Mouse (Mus musculus) right cerebral cortex, adult 2 months (tissue): ENCODE measurements around the gene Olfr433.
"Not testable (repeated sequence)": the region's sequence is repeated elsewhere in the genome, so short reads cannot be mapped to it uniquely, and the experiment has no call there.

Experiments used
- DNase-seq, 2 experiments: peaks; one replicate each; pipeline ENCODE4 v3.0.0; 2021 to 2022; ENCODE audit warnings: low spot score in 2 of 2

Olfr433 gene

DNA sequence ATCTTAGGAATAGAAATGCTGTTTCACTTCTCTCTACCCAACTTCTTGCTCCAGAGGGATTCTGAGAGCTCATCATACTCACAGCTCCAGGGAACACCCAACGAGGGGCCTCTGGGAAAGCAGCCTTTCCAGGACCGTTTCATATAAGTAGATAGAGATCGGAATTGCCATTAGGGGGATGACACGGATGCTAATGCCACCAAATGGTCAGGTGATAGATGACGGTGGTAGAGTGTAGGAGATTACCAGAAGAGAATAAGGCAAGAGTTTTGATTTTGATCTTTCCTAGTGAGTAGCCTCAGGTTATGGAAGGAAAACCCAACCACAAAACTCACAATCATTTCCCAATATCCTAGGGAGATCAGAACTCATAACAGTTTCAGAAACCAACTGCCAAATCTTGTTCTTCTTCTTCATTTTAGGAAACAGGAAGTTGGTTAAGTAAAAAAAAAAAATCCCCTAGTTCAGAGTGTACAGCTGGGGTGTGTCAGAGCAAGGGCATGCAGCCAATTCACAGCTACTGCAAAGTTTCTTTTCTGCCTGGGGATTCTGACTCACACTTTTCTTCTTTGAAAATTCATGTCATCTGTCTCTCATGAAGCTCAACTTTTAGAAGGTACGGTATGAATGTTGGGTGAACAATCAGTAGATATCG lies at the start of gene Olfr433:
Gene Olfr433, plus strand, starts transcription at position 183 of the 655 bp plus-strand sequence.
- DNase-seq = peak; percentile 9 to 17

DNA sequence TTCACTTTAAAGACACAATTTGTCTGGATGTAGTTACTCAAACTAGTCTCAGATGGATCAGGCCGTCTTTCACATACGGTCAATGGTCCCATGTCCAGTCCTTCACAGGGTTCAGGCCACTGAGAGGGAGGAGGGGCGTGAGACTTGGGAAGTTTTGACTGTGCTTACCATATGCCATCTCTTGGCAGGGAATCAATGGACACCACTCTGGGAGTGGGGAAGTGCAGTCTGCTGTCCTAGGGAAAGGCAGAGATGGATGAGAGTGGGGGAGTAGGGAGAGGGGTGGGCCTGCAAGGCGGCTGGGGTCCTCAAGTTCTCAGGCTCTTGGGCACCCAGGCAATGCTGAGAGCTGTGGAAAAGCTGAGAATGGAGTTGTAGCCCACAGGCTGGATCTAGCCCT lies 45.5 kb upstream of the Olfr433 start:
- no peak for DNase-seq

DNA sequence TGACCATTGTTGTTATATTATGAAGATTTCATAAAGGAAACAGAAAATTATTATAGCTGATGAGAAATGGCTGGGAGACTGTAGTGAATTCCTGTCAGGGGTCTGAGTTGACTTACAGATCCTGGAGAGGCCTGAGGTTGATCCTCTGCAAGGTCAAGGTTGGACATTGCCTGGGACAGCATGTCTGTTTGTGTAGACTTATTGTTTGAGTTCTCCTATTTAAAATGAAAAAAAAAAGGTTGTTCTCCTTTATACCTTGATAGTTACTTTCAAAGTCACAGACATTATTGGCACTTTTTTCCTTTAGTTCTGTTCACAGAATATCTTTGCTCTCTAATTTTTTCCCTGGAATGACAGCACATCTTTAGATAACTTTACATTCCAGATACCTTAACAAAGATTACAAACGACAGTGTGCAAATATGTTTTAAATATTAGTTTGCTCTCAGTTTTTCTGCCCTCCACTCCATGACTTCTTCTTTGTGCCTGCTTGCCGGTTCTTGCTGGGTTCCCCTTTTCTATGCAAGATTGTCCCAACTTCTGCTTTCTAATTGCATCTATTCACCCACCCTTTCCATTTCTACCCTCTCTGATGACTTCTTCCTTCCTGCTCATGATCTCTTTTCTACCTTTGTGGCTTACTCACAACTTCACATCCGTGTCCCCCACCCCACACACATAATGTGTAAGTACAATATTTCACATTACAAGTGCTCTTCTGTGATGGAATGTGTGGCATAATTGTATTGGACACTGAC lies 36.0 kb upstream of the Olfr433 start:
- not testable (repeated sequence) for DNase-seq

DNA sequence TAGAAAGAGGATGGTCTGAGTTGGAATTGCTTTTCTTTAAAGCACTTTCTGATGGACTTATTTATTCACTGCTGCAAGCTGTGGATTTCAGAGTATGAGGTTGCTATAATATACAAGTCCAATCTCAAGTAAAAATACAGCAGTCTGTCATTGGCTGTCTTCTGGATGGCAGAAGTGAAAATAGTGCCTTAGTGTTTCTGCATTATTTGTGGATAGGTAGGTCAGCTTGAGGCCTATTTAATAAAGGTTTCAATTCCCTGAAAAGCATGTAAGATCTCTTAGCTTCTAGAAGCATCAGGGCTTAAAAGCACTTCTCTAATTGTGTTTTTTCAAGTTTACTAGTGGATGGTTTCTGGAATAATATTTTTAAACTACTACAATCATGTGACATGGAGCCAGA lies 33.5 kb upstream of the Olfr433 start:
- not testable (repeated sequence) for DNase-seq

DNA sequence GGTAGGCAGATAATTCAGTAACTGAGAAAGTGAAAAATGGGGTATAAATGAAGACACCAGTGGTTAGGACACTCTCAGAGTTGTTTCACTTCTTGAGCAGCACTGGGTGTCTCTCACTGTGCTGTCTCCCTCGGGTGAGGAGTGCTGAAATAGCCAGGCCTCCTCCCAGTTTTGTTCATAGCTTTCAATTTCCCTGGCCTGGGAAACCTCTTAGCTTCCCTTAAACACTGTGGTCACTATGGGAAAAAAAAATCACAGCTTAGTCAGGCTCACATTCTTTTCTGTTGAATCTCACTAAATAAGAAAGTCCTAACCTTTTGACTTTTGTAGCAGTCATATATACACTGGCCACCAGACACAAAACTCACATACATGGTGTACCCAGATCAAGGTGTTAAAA lies 8.8 kb upstream of the Olfr433 start, which contains the start of gene Ifi205:
Gene Ifi205, minus strand, starts transcription at position 113 of the 400 bp plus-strand sequence.
- no peak for DNase-seq

DNA sequence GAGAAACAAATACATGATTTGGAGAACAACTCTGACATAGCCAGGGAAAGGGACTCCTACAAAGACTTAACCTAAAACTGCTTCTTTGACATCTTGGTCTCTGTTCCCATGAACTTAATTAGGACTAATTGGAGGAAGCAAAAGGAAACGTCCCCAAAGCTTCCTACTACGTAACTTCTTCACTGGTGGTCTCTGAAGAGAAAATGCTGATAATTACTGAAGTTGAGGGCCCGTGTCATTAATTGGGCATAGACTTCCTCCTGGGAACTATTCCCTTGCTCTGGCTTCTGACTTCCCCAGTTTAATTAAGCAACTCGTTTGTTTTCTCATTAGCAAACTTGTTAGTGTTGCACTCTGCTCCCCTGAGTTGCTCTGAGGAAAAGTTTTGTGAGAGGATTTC lies 4.7 kb upstream of the Olfr433 start:
- DNase-seq = no peak

DNA sequence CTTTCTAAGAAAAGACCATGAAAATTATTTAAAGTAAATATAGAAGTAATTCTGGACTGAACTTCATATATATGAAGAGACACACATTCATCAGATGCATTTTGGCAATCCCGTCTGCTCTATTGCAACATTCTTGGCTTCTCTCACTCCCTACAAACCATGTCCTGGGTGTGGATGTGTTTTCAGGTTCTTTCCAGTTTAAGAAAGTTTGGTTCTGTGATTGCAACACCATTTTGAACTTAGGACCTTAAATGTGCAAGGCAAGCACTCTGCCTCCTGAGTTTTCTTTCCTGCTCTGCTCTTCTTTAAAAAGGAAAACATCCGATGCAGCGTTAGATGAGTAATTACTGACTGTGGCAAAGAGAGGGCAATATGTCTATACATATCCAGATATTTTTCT lies 2.0 kb upstream of the Olfr433 start:
- DNase-seq = no peak

DNA sequence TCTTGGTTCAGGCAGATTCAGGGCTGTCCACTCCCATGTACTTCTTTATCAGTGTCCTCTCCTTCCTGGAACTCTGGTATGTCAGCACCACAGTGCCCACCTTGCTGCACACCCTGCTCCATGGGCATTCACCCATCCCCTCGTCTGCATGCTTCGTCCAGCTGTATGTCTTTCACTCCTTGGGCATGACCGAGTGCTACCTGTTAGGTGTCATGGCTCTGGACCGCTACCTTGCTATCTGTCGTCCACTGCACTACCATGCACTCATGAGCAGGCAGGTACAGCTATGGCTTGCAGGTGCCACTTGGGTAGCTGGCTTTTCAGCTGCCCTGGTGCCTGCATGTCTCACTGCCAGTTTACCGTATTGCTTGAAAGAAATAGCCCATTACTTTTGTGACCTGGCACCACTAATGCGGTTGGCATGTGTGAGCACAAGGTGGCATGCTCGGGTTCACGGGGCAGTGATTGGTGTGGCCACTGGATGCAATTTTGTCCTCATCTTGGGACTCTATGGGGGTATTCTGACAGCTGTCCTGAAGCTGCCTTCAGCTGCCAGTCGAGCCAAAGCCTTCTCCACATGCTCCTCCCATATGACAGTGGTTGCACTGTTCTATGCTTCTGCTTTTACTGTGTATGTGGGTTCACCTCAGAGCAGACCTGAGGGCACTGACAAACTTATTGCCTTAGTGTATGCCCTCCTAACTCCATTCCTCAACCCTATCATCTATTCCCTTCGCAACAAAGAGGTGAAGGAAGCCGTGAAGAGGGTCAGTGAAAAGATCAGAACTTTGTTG lies 1.8 kb downstream of the Olfr433 start:
- DNase-seq = not testable (repeated sequence)

DNA sequence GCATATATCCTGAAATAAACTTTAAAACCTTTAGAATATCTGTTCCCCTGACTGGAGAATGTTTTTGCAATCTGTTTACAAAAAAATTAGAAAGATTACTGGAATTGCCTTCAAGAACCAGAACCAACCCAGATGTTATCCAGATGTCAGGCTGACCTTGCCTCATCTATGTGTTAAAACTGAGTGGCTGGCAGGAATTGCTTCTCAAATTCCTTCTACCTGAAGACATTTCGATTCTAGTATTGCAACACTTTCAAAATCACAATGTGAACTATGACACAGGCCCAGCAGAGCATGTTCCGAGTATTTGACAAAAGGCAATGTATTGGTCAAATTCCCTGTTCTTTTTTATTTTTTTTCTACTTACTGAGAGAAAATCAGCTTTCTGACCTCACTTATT lies 3.9 kb downstream of the Olfr433 start:
- DNase-seq = no peak

DNA sequence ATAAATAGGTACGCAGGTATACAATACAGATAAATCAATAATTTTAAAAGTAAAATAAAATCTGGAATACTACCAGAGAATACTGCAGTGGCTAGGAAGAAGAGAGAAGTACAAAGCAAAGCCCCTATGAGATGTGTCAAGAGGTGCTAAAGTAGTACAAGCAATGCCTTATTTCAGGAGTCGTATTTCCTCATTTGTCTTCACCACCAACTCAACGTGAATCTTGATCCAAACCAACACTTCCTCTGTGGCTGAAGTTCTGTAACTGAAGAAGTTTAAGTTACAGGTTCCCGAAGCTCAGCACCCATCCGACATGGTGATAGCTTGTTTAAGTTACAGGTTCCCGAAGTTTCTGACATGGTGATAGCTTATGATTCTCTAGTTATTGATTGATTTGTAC lies 7.7 kb downstream of the Olfr433 start:
- DNase-seq = not testable (repeated sequence)

DNA sequence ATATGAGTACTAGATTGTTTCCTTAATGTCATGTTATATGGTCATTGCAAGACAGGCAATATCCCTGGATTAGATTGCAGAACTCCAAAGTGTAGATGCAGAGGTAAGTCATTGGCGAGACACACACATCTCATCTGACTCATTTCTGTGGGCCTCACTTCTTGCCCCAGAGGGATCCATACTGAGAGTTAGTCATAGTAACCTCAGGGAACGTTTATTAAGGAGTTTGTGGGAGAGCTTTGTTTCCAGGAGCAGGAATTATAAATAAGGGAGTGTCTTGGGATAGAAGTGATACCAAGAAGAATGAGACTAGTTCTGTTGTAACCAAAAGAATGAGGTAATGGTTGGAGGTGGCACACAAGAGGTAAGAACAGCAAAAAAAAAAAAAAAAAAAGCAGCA lies 8.4 kb downstream of the Olfr433 start, which contains the start of gene Olfr432:
Gene Olfr432, plus strand, starts transcription at position 313 of the 400 bp plus-strand sequence.
- no peak for DNase-seq

DNA sequence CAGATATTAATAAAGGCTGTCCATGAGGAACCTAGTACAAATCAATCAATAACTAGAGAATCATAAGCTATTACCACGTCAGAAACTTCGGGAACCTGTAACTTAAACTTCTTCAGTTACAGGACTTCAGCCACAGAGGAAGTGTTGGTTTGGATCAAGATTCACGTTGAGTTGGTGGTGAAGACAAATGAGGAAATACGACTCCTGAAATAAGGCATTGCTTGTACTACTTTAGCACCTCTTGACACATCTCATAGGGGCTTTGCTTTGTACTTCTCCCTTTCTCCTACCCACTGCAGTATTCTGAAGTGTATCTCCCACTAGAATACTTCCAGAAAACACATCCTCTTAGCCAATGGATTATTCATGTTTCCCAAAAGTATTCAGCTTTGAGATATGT lies 8.9 kb downstream of the Olfr433 start:
- DNase-seq = not testable (repeated sequence)

DNA sequence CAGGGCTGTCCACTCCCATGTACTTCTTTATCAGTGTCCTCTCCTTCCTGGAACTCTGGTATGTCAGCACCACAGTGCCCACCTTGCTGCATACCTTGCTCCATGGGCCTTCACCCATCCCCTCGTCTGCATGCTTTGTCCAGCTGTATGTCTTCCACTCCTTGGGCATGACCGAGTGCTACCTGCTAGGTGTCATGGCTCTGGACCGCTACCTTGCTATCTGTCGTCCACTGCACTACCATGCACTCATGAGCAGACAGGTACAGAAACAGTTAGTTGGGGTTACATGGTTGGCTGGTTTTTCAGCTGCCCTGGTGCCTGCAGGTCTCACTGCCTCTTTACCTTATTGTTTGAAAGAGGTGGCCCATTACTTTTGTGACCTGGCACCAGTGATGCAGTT lies 10.0 kb downstream of the Olfr433 start:
- no peak for DNase-seq

DNA sequence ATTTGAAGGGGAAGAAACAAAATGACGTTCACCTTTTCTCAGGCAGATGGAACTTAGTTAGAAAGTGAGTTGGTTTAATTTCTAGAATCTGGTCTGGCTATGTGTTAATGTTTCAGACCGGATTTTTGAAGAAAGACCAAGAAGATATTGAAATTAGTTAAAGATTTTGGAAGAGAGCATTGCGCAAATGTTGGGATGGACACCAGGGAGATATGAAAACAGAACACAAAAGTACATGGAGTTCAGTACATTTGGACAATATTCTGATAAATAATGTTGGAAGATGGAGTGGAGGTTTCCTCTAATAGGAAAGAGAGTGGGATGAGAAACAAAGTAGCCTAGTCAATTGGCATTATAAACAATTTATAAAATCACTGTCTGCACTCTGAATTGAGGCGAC lies 11.0 kb downstream of the Olfr433 start:
- no peak for DNase-seq

DNA sequence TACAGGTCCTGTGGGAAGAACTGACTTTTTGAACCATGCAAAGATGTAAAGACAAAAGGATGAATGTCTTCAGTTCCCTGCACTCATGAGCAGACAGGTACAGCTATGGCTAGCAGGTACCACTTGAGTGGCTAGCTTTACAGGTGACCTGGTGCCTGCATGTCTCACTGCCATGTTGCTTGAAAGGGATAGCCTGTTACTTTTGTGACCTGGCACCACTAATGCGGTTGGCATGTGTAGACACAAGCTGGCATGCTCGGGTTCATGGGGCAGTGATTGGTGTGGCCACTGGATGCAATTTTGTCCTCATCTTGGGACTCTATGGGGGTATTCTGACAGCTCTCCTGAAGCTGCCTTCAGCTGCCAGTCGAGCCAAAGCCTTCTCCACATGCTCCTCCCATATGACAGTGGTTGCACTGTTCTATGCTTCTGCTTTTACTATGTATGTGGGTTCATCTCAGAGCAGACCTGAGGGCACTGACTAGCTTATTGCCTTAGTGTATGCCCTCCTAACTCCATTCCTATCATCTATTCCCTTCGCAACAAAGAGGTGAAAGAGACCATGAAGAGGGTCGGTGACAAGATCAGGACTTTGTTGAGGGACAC lies 11.5 kb downstream of the Olfr433 start:
- no peak for DNase-seq

DNA sequence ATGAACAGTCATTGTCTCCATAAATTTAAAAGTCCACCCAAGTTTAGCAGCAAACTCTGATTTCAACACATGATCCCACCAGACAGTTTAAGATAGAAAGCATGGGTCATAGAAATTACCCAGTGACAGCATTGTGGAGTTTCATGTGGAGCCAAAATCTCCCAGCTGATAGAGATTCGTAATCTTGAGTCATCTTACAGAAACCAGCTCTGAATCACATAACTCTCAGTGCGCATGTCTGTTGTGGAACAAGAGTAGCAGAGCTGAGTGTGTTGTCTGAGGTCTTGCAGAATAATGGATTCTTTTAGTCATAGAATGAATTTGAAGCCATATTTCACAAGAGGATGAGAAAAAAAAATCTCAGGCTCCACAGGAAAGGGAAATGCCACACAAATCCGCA lies 12.5 kb downstream of the Olfr433 start:
- DNase-seq = peak in 1 of 2 experiments; percentile 2

DNA sequence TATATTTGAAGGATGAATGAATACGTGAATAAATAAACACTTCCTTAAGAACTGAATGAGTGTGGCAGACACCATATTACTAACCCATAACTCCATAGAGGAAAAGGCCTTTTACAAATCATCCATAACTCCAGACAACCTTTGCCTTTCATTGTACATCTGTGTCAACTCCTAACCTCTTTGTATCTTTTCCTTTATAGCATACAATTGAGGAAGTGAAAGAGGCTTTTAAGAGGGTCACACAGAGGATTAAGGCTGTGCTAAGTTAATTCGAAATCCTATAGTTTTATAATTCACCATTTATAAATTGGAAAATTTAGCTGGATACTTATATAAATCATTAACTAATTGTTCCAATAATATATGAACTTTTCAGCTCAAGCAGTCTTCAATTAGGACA lies 14.7 kb downstream of the Olfr433 start:
- DNase-seq = no peak

DNA sequence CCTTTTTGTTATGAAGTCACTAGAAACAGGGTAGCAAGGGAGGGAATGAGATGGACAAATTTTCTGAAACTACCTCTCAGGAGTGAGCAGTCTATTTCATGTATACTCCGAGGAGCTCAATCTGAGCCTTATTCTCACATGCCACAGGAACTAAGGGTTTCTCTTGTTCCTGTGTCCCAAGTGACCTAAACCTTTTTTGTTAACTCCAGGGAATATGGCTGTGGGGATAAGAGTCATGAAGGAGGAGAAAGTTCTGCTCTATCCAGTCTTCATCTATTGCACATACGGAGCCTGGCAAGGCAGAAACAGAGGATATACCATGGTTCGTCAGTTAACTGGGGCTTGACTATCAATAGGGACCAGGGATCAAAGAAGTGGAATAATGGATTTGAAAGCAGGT lies 25.8 kb downstream of the Olfr433 start, which contains the start of gene Olfr430:
Gene Olfr430, plus strand, starts transcription at position 301 of the 400 bp plus-strand sequence.
- DNase-seq = no peak

DNA sequence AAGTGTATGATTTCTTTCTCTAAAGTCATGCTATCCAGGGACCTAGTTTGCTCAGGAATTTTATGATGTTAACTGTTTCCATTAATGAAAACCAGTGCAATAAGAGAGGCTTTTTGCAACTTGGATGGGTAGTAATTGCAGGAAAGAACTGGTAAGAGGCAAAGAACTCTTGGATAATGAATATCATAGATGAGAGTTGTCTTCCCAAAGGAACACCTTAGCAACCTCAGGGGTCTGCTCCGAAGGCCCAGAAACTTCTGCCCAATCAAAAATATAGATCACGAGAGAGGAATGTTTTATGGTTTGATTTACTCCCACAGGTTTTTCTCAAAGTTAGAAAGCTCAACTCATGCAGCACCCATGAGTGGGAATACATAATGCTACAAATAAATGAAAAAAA lies 43.5 kb downstream of the Olfr433 start, which contains the start of gene Olfr429:
Gene Olfr429, plus strand, starts transcription at position 301 of the 400 bp plus-strand sequence.
- no peak for DNase-seq
